Mouse (Mus musculus) c-Kit-positive CD71-positive TER-119-negative erythroid progenitor cells, embryonic 14.5 days (primary cell): ENCODE data around the gene Samd10.

Experiments used
- DNase-seq: peaks from one replicate; pipeline ENCODE4 v3.0.0-alpha.2; 2013; ENCODE audit warnings: low read depth

Samd10 gene

DNA sequence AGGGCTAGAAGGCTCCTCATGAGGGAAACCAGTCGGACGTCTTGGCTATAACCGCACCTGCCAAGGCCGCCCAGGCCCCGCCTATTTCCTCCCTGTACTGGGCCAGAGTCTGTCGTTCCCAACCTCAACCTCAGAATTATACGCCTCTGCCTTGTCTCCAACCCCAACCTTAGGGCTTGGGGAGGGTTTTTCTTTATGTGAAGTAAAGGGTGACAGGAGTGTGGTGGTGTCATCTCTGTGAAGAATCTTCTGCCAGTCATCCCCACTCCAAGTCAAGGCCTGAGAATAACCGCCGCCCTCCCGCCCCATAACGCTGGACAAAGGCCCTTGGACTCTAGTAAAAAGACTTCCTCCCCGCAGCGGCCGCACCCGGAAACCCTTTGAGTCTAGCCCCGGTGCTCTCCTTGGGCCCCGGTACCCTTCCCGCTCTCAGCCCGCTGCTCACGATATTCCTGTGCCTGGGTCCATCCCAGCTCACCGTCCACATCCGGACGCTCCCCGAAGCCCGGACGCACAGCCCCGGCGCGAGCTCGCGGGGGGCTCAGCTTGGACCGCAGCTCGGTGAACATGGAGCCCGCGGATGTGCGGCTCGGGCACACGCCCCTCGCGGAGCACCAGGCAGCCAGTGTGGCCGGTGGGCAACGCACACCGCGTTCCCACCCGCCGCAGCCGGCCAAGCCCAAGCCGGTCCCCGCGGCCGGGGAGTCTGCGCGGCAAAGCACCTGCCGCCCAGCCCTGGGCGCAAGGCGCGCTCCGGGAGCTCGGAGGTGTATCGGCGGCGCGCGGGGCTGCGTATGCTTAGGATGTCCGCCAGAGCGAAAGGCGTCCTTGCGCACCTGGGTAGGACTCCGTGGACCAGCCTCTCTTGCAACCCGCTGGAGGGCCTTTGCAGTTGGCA, at the start of gene Samd10:
TSS of gene Samd10 (minus strand) at position 759 of the 898 bp plus-strand sequence.
- no peak for DNase-seq

GRCm38 (mm10) chr2:181646626-181647472, 47.8 kb upstream of the Samd10 start:
- no peak for DNase-seq

- no peak for DNase-seq
Observed at GRCm38 (mm10) chr2:181645666-181646065, 46.7 kb upstream of the Samd10 start.

GRCm38 (mm10) chr2:181644361-181644760, 45.3 kb upstream of the Samd10 start:
- DNase-seq, result peak; percentile 33

DNA sequence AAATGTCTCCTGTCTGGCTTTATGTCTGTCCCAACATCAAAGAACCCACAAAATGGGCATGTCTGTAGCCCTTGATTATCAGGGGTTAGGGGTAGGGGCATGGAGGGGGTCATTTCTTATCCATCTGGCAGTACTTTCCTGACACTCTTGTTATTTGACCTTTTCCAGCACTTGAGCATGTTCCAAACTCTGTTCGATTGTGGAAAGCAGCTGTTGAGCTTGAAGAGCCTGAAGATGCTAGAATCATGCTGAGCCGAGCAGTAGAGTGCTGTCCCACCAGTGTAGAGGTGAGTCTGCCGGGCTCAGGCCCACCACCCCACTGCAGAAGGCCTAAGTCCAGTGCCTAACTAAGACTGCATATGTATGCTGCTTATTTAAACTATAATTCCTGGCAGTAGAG, 36.9 kb upstream of the Samd10 start:
- DNase-seq, result no peak

GRCm38 (mm10) chr2:181632624-181633023, 33.6 kb upstream of the Samd10 start:
- no peak for DNase-seq

DNA sequence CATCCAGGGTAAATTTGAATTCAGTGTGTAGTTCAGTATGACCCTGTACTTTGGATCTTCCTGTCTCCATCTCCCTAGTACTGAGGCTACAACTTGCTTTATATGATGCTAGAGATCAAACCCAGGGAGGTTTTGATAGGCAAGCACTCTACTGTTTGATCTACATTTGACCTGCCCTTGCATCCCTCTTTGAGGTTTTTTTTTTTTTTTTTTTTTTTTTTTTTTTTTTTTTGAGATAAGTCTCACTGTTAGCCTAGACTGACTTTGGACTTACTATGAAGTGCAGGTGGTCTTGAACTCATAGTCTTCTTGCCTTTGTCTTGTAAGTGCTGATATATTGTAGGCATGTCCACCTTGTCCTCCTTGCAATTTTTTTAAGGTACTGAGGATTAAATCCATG, 29.5 kb upstream of the Samd10 start:
- DNase-seq, result no peak

DNA sequence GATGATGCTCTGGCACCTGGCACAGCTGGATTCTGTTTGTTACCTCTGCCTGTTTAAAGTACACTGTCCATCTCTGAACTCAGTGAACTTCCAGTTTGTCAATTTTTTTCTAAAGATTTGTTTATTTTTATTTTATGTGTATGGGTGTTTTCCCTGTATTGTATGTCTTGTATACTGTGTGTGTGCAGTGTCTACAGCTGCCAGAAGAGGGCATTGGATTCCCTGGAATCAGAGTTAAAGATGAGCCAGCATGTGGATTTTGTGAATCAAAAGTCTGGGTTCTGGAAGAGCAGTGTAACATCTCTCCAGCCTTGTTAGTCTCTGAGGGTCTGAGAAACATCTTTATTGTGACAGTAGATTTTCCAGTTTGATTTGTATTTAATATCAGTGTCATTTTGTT, 24.4 kb upstream of the Samd10 start:
- no peak for DNase-seq

DNA sequence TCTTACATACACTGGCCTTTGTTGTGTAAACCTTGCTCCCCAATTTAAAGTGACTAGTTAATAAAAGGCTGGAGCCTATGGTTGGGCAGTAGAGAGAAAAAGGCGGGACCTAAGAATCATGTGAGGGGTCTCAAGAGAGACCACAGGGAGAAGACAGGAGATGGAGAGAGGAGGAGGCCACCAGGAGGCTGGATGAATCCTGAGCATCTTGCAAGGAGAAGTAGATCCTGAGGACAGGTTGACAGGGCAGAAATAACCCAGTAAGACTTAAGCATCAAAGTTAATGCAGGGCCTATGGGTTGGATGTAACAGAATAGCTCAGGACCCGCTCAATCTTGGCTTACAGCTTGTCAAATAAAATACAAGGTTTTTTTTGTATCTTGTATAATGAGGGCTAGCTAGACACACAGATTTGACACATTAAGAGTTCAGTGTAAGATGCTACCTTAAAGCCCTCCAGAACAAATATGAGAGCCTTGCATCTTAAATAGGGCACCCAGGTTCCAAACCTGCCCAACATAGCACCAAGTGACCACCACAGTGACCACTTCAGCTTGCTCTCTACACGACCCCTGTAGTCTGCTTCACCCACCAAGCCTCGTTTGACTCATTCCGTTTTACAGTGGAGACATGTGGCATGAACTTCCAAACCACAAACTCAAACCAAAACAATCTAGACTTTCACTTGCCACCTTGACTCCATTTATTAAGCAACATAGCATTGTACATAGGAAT, 19.9 kb upstream of the Samd10 start:
- DNase-seq, result no peak

DNA sequence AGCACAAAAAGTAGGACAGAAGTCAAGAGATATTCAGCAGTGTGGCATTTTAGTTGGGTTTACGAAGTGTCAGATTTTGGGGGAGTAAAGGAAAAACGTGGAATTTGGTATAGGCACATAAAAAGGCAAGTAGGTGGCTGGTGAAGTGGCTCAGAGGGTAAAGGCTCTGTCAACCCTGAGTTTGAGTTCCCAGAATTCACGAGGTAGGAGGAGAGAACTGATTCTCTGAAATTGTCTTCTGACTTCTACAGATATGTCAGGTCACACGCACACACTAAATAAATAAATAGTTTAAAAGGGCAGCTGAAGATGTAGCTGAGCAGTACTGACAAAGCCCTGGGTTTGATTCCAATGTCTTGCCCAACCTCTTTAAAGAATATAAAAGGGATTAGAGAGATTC, 3.4 kb upstream of the Samd10 start:
- peak; percentile 66 for DNase-seq

DNA sequence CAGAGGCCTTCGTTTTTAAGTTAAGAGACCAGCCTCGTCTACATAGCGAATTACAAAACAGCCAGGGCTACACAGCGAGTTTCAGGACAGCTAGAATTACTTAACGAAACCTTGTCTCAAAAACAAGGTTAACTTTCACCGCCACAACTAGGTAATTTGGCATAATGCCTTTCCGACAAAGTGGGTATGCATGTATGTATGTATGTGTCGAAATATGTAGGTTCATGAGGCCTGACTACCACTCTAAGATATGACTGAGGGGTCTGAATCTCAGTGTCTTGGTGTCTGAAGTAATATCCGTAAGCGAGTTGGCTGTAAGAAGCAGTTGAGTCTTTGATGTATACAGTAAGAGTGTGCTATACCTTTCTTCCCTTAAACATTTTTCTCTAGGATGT, 2.7 kb upstream of the Samd10 start:
- no peak for DNase-seq

- DNase-seq, result peak; percentile 96
Observed at GRCm38 (mm10) chr2:181600828-181601750, 2.1 kb upstream of the Samd10 start.

- DNase-seq, result no peak
Observed at GRCm38 (mm10) chr2:181600226-181600758, 1.3 kb upstream of the Samd10 start.

GRCm38 (mm10) chr2:181597378-181598061, 1.5 kb downstream of the Samd10 start:
- no peak for DNase-seq

GRCm38 (mm10) chr2:181596221-181596960, 2.6 kb downstream of the Samd10 start:
- DNase-seq, result no peak

DNA sequence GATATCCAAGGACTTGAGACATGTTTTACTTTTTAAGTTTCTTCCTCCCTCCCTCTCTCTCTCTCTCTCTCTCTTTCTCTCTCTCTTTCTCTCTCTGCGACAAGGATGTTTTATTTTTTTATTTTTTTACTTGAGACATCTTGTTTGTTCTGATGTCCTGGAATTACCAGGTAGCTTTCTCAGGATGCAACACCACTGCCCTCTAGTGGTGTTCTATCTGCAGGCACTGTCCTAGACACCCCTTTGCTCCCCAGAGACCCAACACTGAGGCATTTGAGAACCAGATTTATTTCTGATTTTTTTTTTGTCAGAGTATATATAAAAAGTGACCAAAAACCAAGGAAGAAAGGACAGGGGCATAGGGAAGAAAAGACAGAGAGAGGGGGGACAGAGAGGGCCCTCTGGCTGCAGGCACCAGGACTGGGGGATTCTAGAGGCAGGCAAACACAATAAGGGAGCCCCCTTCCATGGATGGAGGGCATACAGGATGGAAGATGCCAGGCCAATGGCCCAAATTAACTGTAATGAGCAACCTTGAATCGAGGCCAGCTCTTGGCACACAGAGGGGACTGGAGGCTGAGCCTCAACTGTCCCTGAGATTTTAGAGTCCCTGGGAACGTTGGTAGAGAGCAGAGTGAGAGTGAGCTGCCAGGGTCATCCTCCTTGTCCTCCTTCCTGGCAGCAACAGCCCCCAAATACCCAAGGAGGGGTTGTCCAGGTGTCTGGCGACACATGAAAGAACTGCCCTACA, 3.9 kb downstream of the Samd10 start:
- no peak for DNase-seq

DNA sequence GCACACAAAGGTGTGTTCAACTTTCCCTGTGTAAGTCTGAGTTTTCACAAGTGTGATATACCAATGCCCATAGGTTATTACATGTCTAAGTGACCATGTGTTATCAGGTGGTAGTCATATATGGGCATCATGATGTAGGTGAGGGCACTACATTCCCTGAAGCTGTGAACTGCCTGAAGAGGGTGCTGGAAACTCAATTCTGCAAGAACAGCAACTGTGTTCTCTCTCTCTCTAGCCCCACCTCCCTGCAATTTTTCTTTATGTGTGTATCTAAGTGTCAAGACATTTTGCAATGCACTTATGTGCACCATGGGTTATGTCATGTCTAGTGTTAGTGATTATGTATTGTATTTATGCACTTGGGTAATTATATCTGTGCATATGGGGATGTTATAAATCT, 5.1 kb downstream of the Samd10 start:
- no peak for DNase-seq

DNA sequence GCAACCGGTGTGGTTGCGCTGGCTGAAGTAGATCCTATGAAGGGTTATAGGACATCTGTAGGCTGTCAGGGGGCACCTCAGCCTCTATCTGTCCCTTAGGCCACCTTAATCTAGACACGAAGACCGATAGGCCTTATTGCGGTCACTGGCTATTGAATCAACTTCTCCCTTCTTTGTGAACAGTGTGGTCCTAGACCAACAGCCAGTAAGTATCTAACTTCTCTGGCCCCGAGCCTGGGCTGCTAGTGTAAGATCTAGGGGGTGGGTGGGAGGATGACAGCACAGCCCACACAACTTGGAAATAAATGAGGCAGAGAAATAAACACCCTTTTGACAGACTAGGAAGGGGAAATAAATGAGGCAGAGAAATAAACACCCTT, 6.0 kb downstream of the Samd10 start:
- DNase-seq, result no peak
